Mouse (Mus musculus) spleen, adult 2 months (tissue): ENCODE measurements at regions not wholly inside any gene's neighbourhood (a gene's known extent, or its start where the extent isn't known, plus 50 kb on each side); places are given as distances from the start of the nearest gene placed in this dataset.

Experiments
- CTCF ChIP-seq: fragments of 200-500 bp; IDR thresholded peaks from 2 replicates; pipeline ENCODE4 v1.5.1; 2011; ENCODE audit warnings: mild to moderate bottlenecking, inconsistent platforms; ENCODE audit not compliant: insufficient read depth, insufficient read length, insufficient replicate concordance; ENCODE audit errors: extremely low read depth
- POLR2A ChIP-seq: fragments of 200-500 bp; IDR thresholded peaks from 2 replicates; pipeline ENCODE4 v1.6.1; 2011; ENCODE audit warnings: low read depth, low read length, inconsistent platforms

DNA sequence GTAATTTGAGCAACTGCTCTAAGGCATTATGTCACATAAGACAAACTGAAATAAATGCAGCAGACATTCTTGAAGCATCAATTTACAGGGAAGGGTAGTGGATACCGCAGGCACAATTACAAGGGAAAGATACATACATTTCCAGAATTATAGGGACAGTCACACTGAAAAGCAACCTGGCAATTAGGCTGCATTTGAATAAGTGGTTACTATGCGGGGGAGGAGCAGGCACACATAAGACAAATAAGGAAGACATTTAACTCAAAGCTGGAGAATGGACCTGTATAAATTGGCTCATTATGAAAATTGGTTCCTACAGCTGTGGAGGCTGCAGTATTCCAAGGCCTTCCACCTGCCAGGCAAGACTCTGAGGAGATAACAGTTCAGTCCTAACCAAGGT, 211.2 kb upstream of the Gm17728 start:
- TF ChIP-seq CTCF (no peak), POLR2A (no peak)
